Comparison of ENCODE assay signal across 20 mouse cellular contexts in the genomic region with DNA sequence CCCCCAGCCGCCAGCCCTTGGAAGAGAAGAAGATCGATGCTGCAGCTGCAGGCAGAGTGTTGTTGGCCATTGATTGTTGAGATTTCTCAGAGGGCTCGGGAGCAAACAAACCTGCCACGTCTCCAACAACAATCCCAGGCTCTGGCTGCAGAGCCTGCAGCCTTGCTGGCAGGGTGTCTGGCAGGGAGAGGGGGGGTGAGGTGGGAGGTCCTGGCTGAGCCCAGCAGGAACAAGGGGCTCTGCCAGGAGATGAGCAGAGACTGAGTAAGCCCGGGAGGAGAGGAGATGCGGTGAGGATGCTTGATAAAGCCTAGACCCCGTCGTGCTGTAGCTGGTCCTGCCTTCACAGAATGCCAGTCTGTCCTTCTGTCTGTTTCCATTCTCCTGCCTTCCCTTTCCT. TPM values are rescaled to one million over a fixed set of nuclear protein-coding genes. Genes with fewer than 3 reads are reported as not detected.
A peak's percentile ranks its signal among the peaks of the same experiment; 100 is the strongest.
DNase-seq lines count a peak whose midpoint lies in the region; ATAC-seq lines count a peak whose summit lies in the region.
"Had no signal": no experiment of that assay in that cellular context is flagged by ENCODE, and none has a peak within 500 bp of the region (broad histone marks: within the 10 kb centered on the region; RNA-seq: fewer than 3 reads in every experiment).

No protein-coding gene starts in this region.

- H3K9me3 ChIP-seq in forebrain, embryonic 16.5 days (ENCODE audit: control insufficient read depth, low read length) = no peaks in the 10 kb centered on the region
- no peaks in the 10 kb centered on the region for H3K9me3 ChIP-seq in midbrain, embryonic 16.5 days (replicated peaks; ENCODE audit: control insufficient read depth, low read length, poor library complexity, severe bottlenecking)
- H3K9me3 ChIP-seq: embryonic facial prominence, embryonic 12.5 days; limb, embryonic 13.5 days had no signal

- peaks cover 80% of the 10 kb centered on the region for H3K4me1 ChIP-seq in forebrain, embryonic 16.5 days (replicated peaks; ENCODE audit: control insufficient read depth, insufficient read depth, low read length)
- H3K4me1 ChIP-seq in midbrain, embryonic 16.5 days (ENCODE audit: control insufficient read depth, insufficient read depth, low read length) = peaks cover 54% of the 10 kb centered on the region

- 12% methylated on average over 8 of the region's 8 CpGs for WGBS in forebrain, embryonic 16.5 days
- WGBS in midbrain, embryonic 16.5 days = 8% methylated on average over 8 of the region's 8 CpGs

- peak overlapping the region; percentile 84 for H3K4me2 ChIP-seq in forebrain, embryonic 16.5 days (ENCODE audit: low read length)
- peak overlapping the region; percentile 32 for H3K4me2 ChIP-seq in midbrain, embryonic 16.5 days (ENCODE audit: low read length)
- H3K4me2 ChIP-seq: embryonic facial prominence, embryonic 12.5 days; heart, embryonic 11.5 days; limb, embryonic 13.5 days had no signal

- H3K9ac ChIP-seq in forebrain, embryonic 16.5 days (replicated peaks; ENCODE audit: low read depth, low read length) = peak overlapping the region; percentile 18; the same call in 1 of the 2 replicates
- H3K9ac ChIP-seq in midbrain, embryonic 16.5 days (ENCODE audit: low read depth, low read length) = peak overlapping the region; percentile 47; the same call in 1 of the 2 replicates
- H3K9ac ChIP-seq: embryonic facial prominence, embryonic 12.5 days; limb, embryonic 13.5 days; liver, postnatal 0 days had no signal

- peak; percentile 75 to 90 for DNase-seq in cerebellum, postnatal 10 days
- no peak for DNase-seq in cerebellum, adult 9-10 months
- peak; percentile 63 for DNase-seq in brain, adult 2 months (ENCODE audit: low read depth, low spot score)
- DNase-seq in liver = no peak
- DNase-seq: adrenal gland, postnatal 10 days; B cell, adult 2 months; gastrocnemius, postnatal 10 days; heart, postnatal 36 days; kidney, adult 18-20 months; liver, postnatal 0 days; thymus, postnatal 4 days had no signal

- H3K27me3 ChIP-seq in forebrain, embryonic 16.5 days (replicated peaks; ENCODE audit: control insufficient read depth, insufficient read depth, low read length) = no peaks in the 10 kb centered on the region
- H3K27me3 ChIP-seq in midbrain, embryonic 16.5 days (ENCODE audit: control insufficient read depth, insufficient read depth, low read depth, low read length) = peaks cover 2% of the 10 kb centered on the region; the same call in 1 of the 2 replicates

- ATAC-seq in forebrain, embryonic 16.5 days = no peak
- no peak for ATAC-seq in midbrain, embryonic 16.5 days
- no peak for ATAC-seq in megakaryocyte, adult 5-6 weeks (ENCODE audit: poor library complexity, severe bottlenecking)
- ATAC-seq: liver, postnatal 0 days had no signal

- H3K36me3 ChIP-seq in forebrain, embryonic 16.5 days (ENCODE audit: control insufficient read depth, insufficient read depth) = no peaks in the 10 kb centered on the region
- H3K36me3 ChIP-seq in midbrain, embryonic 16.5 days (ENCODE audit: control insufficient read depth, insufficient read depth, low read length) = no peaks in the 10 kb centered on the region
- H3K36me3 ChIP-seq: embryonic facial prominence, embryonic 12.5 days; limb, embryonic 13.5 days had no signal

- peak overlapping the region; percentile 10 for H3K4me3 ChIP-seq in forebrain, embryonic 16.5 days (replicated peaks; ENCODE audit: low read length)
- 0 out of 2 replicates have a peak overlapping the region, but pooled peaks have one; percentile 6 for H3K4me3 ChIP-seq in midbrain, embryonic 16.5 days (ENCODE audit: low read depth, low read length)
- H3K4me3 ChIP-seq: embryonic facial prominence, embryonic 12.5 days; limb, embryonic 13.5 days; myocyte had no signal

- peak overlapping the region; percentile 3; the same call in 1 of the 2 replicates for H3K27ac ChIP-seq in forebrain, embryonic 16.5 days (ENCODE audit: low read length)
- no peak overlapping the region for H3K27ac ChIP-seq in midbrain, embryonic 16.5 days (ENCODE audit: low read length)
- H3K27ac ChIP-seq: embryonic facial prominence, embryonic 12.5 days; limb, embryonic 13.5 days; macrophage; stomach, postnatal 0 days had no signal

RNA-seq across cellular contexts. Expression of a gene that starts 6.2 kb away (rescaled TPM):
- polyA plus RNA-seq in forebrain, embryonic 16.5 days (2015; fragmentation: Nextera tagmentation; extraction: Ambion mirVana) = 257 and 284 TPM in 2 replicates
- 140 and 146 TPM in 2 replicates for polyA plus RNA-seq in midbrain, embryonic 16.5 days (2015; fragmentation: Nextera tagmentation; extraction: Ambion mirVana)
- not detected in 2 replicates for total RNA-seq in megakaryocyte, adult 5-6 weeks (2015)
- not detected in 2 replicates for total RNA-seq in megakaryocyte, adult 5-6 weeks (2017)
- polyA plus RNA-seq: liver, postnatal 0 days; macrophage; myocyte had no signal

RNA-seq across cellular contexts. Expression of a gene that starts 43.0 kb away (rescaled TPM):
- polyA plus RNA-seq in forebrain, embryonic 16.5 days (2015; fragmentation: Nextera tagmentation; extraction: Ambion mirVana) = 8.6 and 12.6 TPM in 2 replicates
- 6.0 and 7.5 TPM in 2 replicates for polyA plus RNA-seq in midbrain, embryonic 16.5 days (2015; fragmentation: Nextera tagmentation; extraction: Ambion mirVana)
- total RNA-seq in megakaryocyte, adult 5-6 weeks (2015) = not detected in 2 replicates
- not detected in 2 replicates for total RNA-seq in megakaryocyte, adult 5-6 weeks (2017)
- polyA plus RNA-seq: macrophage, myocyte had no signal

RNA-seq across cellular contexts. Expression of a gene that starts 45.7 kb away (rescaled TPM):
- polyA plus RNA-seq in forebrain, embryonic 16.5 days (2015; fragmentation: Nextera tagmentation; extraction: Ambion mirVana) = 20.6 and 23.0 TPM in 2 replicates
- 11.8 and 17.8 TPM in 2 replicates for polyA plus RNA-seq in midbrain, embryonic 16.5 days (2015; fragmentation: Nextera tagmentation; extraction: Ambion mirVana)
- total RNA-seq in megakaryocyte, adult 5-6 weeks (2015) = 51.2 and 64.5 TPM in 2 replicates
- 21.0 and 26.3 TPM in 2 replicates for total RNA-seq in megakaryocyte, adult 5-6 weeks (2017)

Comparison
In these comparisons a context has a peak if more than half of its experiments do, and no peak if none do; other contexts are left out.
1. DNase-seq: peak in cerebellum, postnatal 10 days (2 of 2) and brain, adult 2 months (single experiment); none in cerebellum, adult 9-10 months (single experiment) and liver (single experiment).